Mouse (Mus musculus) olfactory bulb, adult 2 months (tissue): ENCODE data around the gene Hcls1. TPM values are rescaled to one million over a fixed set of nuclear protein-coding genes. Genes with fewer than 3 reads are reported as not detected.
A peak's percentile ranks its signal among the peaks of the same experiment; 100 is the strongest.

Experiments used
- H3K27ac ChIP-seq: fragments of 200-500 bp; 2 replicates; pipeline ENCODE4 v1.5.1; 2012; ENCODE audit warnings: low read depth, low read length; ENCODE audit not compliant: insufficient read depth
- H3K4me1 ChIP-seq: fragments of 200-500 bp; 2 replicates; pipeline ENCODE4 v1.6.1; 2012; ENCODE audit warnings: low read length; ENCODE audit not compliant: control insufficient read depth, insufficient read depth
- H3K4me3 ChIP-seq: fragments of 200-500 bp; 2 replicates; pipeline ENCODE4 v1.5.1; 2012; ENCODE audit warnings: mild to moderate bottlenecking, low read depth, low read length, moderate library complexity; ENCODE audit not compliant: insufficient read depth
- CTCF ChIP-seq: fragments of 200-500 bp; IDR thresholded peaks from 2 replicates; pipeline ENCODE4 v1.5.1; 2012; ENCODE audit warnings: low read depth, mild to moderate bottlenecking, low read length, moderate library complexity; ENCODE audit not compliant: insufficient read depth
- POLR2A ChIP-seq: fragments of 200-500 bp; IDR thresholded peaks from 2 replicates; pipeline ENCODE4 v1.6.1; 2012; ENCODE audit warnings: mild to moderate bottlenecking, low read depth, low read length, moderate library complexity; ENCODE audit not compliant: insufficient read depth
- WGBS: fragments of 180-500 bp; shearing (Covaris S2); methylation state at CpG from one replicate; pipeline ENCODE4 v1.1.7; 2018; 5-methylcytosine and 5-hydroxymethylcytosine counted together
- polyA plus RNA-seq: library from polyadenylated mRNA; stranded (reverse); fragments of >200 nt; gene quantifications from 2 replicates; pipeline ENCODE4 v1.2.4, GENCODE M21; 2012; ENCODE audit warnings: low replicate concordance; ENCODE audit not compliant: missing spikeins, insufficient read depth, insufficient read length

The Hcls1 gene
- polyA plus RNA-seq, 1 experiment: 152 TPM

DNA sequence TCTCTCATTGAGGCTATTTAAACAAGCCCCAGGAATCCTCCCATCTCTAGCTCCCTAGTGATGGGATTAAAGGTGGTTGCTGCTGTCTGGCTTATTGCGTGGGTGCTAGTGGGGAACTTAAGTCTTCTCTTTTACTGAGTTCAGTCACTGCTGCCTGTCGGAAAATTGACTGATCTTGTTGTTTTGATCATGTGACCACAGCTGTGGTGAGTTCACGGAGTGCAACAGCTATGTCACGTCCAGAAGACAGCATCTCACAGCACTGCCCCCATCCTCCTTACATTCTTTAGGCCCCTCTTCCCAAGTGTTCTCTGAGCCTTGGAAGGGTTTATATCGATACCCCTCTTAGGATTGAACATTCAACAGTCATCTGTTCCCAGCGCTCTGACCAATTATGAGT, 74.5 kb downstream of the Hcls1 start:
- H3K4me1 ChIP-seq: peaks cover 4% of the 10 kb centered on the region
- no peak overlapping the region for H3K27ac ChIP-seq
- no peak overlapping the region for H3K4me3 ChIP-seq
- WGBS: 74% methylated on average over 6 of the region's 6 CpGs
- no peak for TF ChIP-seq POLR2A

DNA sequence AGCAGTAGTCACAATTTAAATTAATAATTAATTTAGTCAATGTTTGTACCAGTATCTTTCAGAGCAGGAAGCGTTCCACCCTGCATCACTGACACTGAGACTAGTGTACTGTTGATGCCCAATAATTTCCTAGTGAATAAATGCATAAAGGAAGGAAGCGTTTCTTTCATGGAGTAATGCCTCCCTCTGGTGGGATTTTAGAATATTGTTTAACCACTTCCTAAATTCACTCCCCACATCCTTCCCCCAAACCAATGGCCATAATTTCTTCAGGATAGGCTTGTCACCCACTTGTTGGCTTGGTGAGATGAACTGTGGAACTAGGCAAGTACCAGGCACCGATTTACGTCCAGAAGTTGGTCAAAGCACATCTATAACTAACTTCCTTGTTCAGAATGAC, 75.6 kb downstream of the Hcls1 start:
- no peak for TF ChIP-seq CTCF
- TF ChIP-seq POLR2A: no peak
- Histone ChIP-seq H3K4me1 (peaks cover 4% of the 10 kb centered on the region), H3K4me3 (no peak overlapping the region), H3K27ac (no peak overlapping the region)
- WGBS: 34% methylated on average over 4 of the region's 4 CpGs

DNA sequence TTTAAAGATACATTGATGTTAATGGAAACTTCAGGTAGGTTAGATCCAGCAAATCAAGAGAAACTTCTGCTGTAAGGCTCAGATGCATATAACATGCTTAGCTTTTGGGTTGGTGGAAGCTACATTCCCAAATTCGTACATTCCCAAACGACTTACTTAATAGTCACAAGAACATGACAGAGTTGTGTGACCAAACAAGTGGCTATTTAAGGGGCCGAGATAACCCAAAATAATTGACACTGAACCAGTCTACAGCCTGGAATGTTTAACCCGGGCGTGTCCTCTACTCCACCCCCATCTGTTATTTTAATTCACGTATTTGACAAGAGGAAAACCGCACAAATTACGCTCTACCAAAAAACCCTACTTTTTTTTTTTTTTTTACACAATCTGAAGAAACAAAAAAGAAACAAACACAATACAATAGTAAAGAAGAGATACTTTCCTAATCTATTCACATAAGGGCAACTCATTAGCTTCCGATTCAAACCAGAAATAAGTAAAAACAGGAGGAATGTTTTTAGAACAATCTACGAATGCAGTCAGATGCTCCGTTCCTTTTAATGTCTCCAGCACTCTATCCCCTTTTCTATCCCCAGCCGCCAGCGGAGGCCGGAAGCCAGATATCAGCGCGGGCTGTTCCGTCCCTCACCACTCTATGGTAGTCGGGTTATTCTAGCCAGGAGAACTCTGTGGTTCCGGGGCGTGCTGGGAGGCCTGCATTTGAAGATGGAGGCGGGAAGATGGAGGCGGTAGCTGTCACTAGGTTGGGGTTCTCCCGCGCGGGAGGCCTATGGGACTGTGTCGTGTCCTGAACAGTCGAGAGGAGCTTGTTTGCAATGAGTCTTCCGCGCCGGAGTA, 76.5 kb downstream of the Hcls1 start, which contains the start of gene Polq:
TSS of gene Polq (plus strand) at position 726 of the 861 bp plus-strand sequence.
- 2% methylated on average over 30 of the region's 30 CpGs for WGBS
- Histone ChIP-seq H3K4me1 (peaks cover 4% of the 10 kb centered on the region), H3K27ac (no peak within 1 kb of the TSS), H3K4me3 (peak within 1 kb of the TSS; percentile 71)
- 0 out of 2 replicates have a peak, but pooled peaks have one; percentile 29 for TF ChIP-seq POLR2A
- TF ChIP-seq CTCF: no peak

DNA sequence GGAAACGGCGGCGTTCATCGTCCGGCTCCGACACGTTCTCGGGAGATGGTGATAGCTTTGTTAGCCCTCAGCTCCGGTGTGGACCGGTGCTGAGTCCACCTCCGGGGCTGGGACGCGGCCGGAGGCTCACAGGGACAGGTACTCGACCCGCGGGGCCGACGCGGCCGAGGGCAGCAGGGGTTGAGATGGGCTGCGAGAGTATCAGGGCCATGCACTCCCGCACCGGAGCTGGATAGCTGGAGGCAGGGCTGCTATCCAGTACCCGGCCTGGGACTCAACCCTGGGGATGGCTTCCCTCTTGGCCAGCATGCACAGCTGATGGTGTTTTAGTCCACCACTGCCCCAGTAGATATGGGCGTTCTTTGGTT, 77.1 kb downstream of the Hcls1 start:
- TF ChIP-seq CTCF (no peak), POLR2A (no peak)
- WGBS: under 1% methylated on average over 26 of the region's 26 CpGs
- Histone ChIP-seq H3K27ac (no peak overlapping the region), H3K4me1 (peaks cover 4% of the 10 kb centered on the region), H3K4me3 (peak overlapping the region; percentile 71)

DNA sequence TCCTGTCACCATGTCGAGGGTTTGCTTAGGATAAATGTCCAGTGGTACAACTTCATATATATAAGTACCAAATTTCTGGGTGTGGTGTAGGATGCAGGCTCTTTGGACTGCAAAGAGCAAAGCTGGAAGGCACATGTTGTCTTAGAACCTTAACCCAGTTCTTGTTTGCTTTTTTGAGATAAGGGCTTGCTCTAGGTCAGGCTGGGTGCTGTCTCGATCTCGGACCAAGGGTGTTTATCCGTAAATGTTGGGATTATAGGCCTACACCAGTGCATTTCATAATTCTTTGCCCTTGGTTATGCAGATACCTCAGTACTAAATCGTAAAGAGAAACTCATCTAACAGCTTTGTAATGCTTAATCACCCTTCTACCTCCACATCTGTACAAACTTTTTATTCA, 77.6 kb downstream of the Hcls1 start:
- WGBS: 61% methylated on average over 5 of the region's 5 CpGs
- no peak overlapping the region for H3K27ac ChIP-seq
- peaks cover 4% of the 10 kb centered on the region for H3K4me1 ChIP-seq
- H3K4me3 ChIP-seq: no peak overlapping the region
- TF ChIP-seq POLR2A: no peak
- no peak for TF ChIP-seq CTCF

Other genes with a start within 250 kb of the Hcls1 start
- gene Ildr1, start 241.0 kb upstream of the Hcls1 start, polyA plus RNA-seq: not detected in 2 replicates
- not detected in 2 replicates for gene Slc15a2, start 150.0 kb upstream of the Hcls1 start, polyA plus RNA-seq
- gene Iqcb1, start 106.6 kb upstream of the Hcls1 start, polyA plus RNA-seq: not detected in 2 replicates
- not detected in 2 replicates for gene Eaf2, start 60.0 kb upstream of the Hcls1 start, polyA plus RNA-seq
- 36.6 TPM in 1 of 2 replicates, not detected in the other for gene Golgb1, start 59.8 kb upstream of the Hcls1 start, polyA plus RNA-seq
- gene Fbxo40, start 55.5 kb downstream of the Hcls1 start, polyA plus RNA-seq: not detected in 2 replicates
- not detected in 2 replicates for gene Polq, start 76.8 kb downstream of the Hcls1 start, polyA plus RNA-seq